Mouse (Mus musculus) urinary bladder, adult 18-20 months (tissue): ENCODE results near the gene Cnn2.
"Not testable (repeated sequence)": the region's sequence is repeated elsewhere in the genome, so short reads cannot be mapped to it uniquely, and the experiment has no call there.

Experiments used
- DNase-seq, 2 experiments: peaks; one replicate each; pipeline ENCODE4 v3.0.0; 2022; ENCODE audit warnings: low spot score in 2 of 2, mixed read lengths in 2 of 2

The Cnn2 gene

DNA sequence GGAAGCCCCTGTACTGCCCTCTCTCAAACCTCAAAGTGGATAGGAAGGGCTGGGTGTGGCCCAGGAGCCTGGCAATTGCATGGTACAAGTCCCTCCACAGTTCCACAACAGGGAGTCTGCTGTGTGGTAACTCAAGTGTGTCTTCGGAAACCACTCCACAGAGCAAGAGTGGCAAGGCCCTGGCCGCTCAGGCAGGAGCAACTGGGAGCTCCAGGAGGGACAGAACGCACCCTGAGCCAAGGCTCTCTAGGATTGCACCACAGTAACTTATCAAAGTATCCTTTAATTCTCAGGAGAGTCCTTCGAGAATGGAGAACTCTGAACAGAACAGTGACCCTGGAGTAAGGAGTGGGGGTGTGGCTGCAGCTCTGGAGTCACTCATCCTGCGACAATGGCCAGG, 47.3 kb downstream of the Cnn2 start:
- DNase-seq: no peak

DNA sequence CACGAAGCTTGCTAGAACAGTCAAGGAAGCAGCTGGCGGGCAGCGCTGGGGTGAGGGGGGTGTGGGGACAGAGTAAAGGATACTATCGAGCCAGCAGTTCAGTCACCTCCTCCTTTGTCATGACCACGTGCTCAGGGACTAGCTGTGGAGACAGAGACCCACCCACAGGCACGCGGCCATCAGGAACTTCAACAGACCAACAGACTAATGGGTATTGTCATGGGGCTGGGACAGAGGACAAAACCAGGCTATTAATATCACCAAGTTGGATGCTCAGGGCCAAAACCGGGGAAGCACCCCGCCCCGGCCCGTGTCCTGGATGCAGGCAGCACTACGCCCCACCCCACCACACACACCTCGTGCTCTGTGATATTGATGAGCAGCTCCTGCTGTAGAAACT, 48.4 kb downstream of the Cnn2 start:
- no peak for DNase-seq

DNA sequence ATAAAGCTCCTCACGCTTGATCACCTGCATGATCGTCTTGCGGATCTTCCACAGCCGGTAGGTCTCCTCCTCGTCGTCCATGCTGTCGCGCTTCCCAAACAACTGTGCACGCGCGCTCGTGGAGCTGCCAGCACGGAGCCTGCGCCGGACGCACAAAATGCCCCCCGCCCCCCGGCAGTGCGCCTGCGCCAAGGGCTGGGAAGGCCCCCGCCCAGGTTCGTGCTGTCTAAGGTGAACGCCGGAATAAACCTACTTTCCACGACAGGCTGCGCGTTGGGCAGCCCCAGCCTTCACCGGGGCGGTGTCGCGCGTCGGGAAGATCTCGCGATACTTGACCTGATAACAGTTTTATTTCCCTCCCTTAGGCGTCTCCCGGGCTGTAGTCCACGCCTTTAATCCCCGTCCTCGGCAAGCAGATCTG, 51.2 kb downstream of the Cnn2 start, which contains the start of gene Polr2e:
Gene Polr2e, minus strand, starts transcription at position 237 of the 421 bp plus-strand sequence.
- peak; percentile 90 to 97 for DNase-seq

DNA sequence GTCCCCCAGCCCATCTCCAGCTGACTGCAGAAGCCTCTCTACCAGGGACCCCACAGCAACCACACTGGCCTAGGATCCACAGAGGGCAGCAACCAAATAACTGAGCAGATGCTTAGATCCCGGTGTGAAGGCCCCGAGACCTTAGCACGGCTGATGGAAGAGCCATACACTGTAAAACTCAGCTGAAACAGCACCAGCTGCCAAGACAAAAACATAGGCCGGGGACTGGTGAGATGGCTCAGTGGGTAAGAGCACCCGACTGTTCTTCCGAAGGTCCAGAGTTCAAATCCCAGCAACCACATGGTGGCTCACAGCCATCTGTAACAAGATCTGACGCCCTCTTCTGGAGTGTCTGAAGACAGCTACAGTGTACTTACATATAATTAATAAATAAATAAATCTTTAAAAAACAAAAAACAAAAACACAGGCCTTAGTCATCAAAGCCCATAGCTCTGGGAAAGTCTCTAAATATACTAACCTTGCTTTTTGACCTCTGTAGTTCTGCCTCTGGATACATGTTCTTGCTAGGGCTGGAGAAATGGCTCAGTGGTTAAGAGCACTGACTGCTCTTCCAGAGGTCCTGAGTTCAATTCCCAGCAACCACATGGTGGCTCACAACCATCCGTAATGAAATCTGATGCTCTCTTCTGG, 53.2 kb downstream of the Cnn2 start:
- DNase-seq: not testable (repeated sequence)

DNA sequence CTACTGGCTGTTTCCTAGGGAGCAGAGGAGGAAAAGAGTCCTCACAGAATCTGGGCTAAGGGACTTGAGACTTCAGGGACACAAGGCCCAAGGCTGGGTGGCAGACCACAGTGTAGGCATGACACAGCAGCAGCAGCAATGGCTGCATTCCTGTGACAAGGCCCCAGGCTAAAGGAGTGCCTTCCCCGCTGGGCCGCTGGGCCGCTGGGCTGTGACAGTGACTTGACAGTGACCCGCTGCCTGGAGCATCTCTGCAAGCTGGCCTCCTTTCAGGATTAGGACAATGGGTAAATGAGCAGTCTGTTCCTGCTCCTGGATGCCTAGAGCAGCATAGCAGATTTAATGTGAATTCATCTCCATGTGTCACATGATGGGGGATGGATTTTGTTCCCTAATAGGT, 55.7 kb downstream of the Cnn2 start:
- no peak for DNase-seq

DNA sequence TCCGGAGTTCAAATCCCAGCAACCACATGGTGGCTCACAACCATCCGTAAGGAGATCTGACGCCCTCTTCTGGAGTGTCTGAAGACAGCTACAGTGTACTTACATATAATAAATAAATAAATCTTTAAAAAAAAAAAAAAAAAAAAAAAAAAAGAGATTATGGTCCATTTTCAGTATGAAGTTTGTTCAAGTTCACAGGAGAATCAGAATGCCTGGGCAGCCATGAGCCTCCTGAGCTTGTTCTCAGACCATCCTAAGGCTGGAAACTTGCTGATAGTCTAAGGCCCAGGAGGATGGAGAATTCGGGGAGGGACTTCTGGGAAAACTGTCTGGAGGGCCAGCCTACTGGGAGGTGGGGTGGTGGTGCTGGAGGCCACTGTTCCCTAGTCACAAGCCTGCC, 57.0 kb downstream of the Cnn2 start:
- not testable (repeated sequence) for DNase-seq
